Mouse (Mus musculus): Measurements from ENCODE around the gene Mad2l2. TPM values are rescaled to one million over a fixed set of nuclear protein-coding genes. Genes with fewer than 3 reads are reported as not detected.

Mad2l2 gene
- polyA plus RNA-seq, 2 experiments, result 55.9 to 66.0 TPM

- Histone ChIP-seq H3K9me3 (ENCODE audit: control insufficient read depth, low read length) (no peaks in the 10 kb centered on the region), H3K36me3 (ENCODE audit: control insufficient read depth, insufficient read depth, low read length) (peaks cover 18% of the 10 kb centered on the region; the same call in 1 of the 2 replicates), H3K9ac (ENCODE audit: low read depth, low read length, severe bottlenecking) (peak within 1 kb of the TSS; percentile 73), H3K27me3 (ENCODE audit: control insufficient read depth, insufficient read depth, low read length) (no peaks in the 10 kb centered on the region), H3K27ac (replicated peaks; ENCODE audit: low read depth, low read length) (0 out of 2 replicates have a peak within 1 kb of the TSS, but pooled peaks have one; percentile 20), H3K4me1 (ENCODE audit: control insufficient read depth, insufficient read depth, low read length) (peaks cover 16% of the 10 kb centered on the region; the same call in 1 of the 2 replicates), H3K4me3 (replicated peaks; ENCODE audit: low read length) (peak within 1 kb of the TSS; percentile 64), H3K4me2 (replicated peaks; ENCODE audit: low read depth, low read length, severe bottlenecking) (peak within 1 kb of the TSS; percentile 99)
- WGBS, result 1% methylated on average over 36 of the region's 67 CpGs
- 0 out of 2 replicates have a peak, but pooled peaks have one; percentile 54 for TF ChIP-seq POLR2A (IDR thresholded peaks at IDR 0.05; ENCODE audit: borderline replicate concordance, extremely low read depth, insufficient read depth, insufficient read length)
- DNase-seq (ENCODE audit: low spot score), result peak; percentile 76
- ATAC-seq (ENCODE audit: low FRiP score, low read depth), result peak; percentile 89
These were observed 21.3 kb downstream of the Mad2l2 start, which contains the start of gene Fbxo6 for GRCm38 (mm10) chr4:148151267-148152168. Gene Fbxo6, minus strand, starts transcription at chr4:148152140.

GRCm38 (mm10) chr4:148152547-148152946 is 22.4 kb downstream of the Mad2l2 start:
- Histone ChIP-seq H3K27me3 (ENCODE audit: control insufficient read depth, insufficient read depth, low read length) (no peaks in the 10 kb centered on the region), H3K4me2 (replicated peaks; ENCODE audit: low read depth, low read length, severe bottlenecking) (no peak overlapping the region), H3K27ac (replicated peaks; ENCODE audit: low read depth, low read length) (no peak overlapping the region), H3K9ac (ENCODE audit: low read depth, low read length, severe bottlenecking) (no peak overlapping the region), H3K4me3 (replicated peaks; ENCODE audit: low read length) (no peak overlapping the region), H3K36me3 (ENCODE audit: control insufficient read depth, insufficient read depth, low read length) (0 out of 2 replicates have a peak, but pooled peaks cover 20% of the 10 kb centered on the region), H3K4me1 (ENCODE audit: control insufficient read depth, insufficient read depth, low read length) (peaks cover 16% of the 10 kb centered on the region; the same call in 1 of the 2 replicates), H3K9me3 (ENCODE audit: control insufficient read depth, low read length) (no peaks in the 10 kb centered on the region)
- ATAC-seq (ENCODE audit: low FRiP score, low read depth) (no peak), DNase-seq (ENCODE audit: low spot score) (no peak)
- TF ChIP-seq POLR2A (IDR thresholded peaks at IDR 0.05; ENCODE audit: borderline replicate concordance, extremely low read depth, insufficient read depth, insufficient read length), result no peak
- WGBS, result 83% methylated on average over 5 of the region's 5 CpGs

DNA sequence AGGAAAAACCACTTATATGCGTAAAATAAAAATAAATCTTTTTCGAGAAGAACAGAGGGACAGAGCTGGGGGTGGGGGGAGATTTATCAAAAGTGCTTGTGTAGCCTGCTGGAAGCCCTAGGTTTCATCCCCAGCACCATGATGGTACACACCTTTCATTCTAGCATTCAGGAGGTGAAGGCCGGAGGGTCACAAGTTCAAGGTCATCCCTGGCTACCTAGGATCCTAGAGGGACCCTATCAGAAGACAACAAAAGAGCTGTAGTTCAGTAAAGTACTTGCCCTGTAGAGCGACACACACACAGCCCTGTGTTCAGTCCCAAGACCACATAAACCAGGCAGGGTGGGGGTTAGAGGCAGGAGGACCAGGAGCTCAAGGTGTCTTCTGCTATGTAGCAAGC is 23.8 kb downstream of the Mad2l2 start:
- ATAC-seq (ENCODE audit: low FRiP score, low read depth) (no peak), DNase-seq (ENCODE audit: low spot score) (no peak)
- H3K27ac ChIP-seq (replicated peaks; ENCODE audit: low read depth, low read length), result no peak overlapping the region
- peaks cover 24% of the 10 kb centered on the region for H3K4me1 ChIP-seq (ENCODE audit: control insufficient read depth, insufficient read depth, low read length)
- TF ChIP-seq POLR2A (IDR thresholded peaks at IDR 0.05; ENCODE audit: borderline replicate concordance, extremely low read depth, insufficient read depth, insufficient read length), result no peak
- H3K4me3 ChIP-seq (replicated peaks; ENCODE audit: low read length), result no peak overlapping the region
- 94% methylated on average over 4 of the region's 4 CpGs for WGBS
- no peak overlapping the region for H3K4me2 ChIP-seq (replicated peaks; ENCODE audit: low read depth, low read length, severe bottlenecking)
- 0 out of 2 replicates have a peak, but pooled peaks cover 20% of the 10 kb centered on the region for H3K36me3 ChIP-seq (ENCODE audit: control insufficient read depth, insufficient read depth, low read length)
- H3K9me3 ChIP-seq (ENCODE audit: control insufficient read depth, low read length), result no peaks in the 10 kb centered on the region
- H3K27me3 ChIP-seq (ENCODE audit: control insufficient read depth, insufficient read depth, low read length), result no peaks in the 10 kb centered on the region
- H3K9ac ChIP-seq (ENCODE audit: low read depth, low read length, severe bottlenecking), result no peak overlapping the region

DNA sequence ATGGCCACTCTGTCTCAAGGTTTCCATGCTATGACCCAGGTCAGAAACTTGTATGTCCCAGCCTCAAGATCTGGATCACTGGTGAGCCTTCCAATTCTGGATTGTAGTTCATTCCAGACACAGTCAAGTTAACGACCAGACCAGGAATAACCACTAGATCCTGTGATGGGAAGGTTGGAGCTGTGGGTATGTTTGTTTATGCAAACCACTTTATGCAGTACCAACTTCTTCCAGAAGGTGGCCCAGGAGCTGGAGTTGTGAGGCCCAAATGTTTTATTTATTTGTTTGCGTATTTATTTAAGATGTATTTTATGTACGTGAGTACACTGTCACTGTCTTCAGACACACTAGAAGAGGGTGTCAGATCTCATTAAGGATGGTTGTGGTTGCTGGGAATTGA is 24.8 kb downstream of the Mad2l2 start:
- 56% methylated on average over 3 of the region's 3 CpGs for WGBS
- Histone ChIP-seq H3K27ac (replicated peaks; ENCODE audit: low read depth, low read length) (no peak overlapping the region), H3K4me1 (ENCODE audit: control insufficient read depth, insufficient read depth, low read length) (peaks cover 23% of the 10 kb centered on the region), H3K4me2 (replicated peaks; ENCODE audit: low read depth, low read length, severe bottlenecking) (no peak overlapping the region), H3K36me3 (ENCODE audit: control insufficient read depth, insufficient read depth, low read length) (0 out of 2 replicates have a peak, but pooled peaks cover 20% of the 10 kb centered on the region), H3K4me3 (replicated peaks; ENCODE audit: low read length) (no peak overlapping the region), H3K9me3 (ENCODE audit: control insufficient read depth, low read length) (no peaks in the 10 kb centered on the region), H3K27me3 (ENCODE audit: control insufficient read depth, insufficient read depth, low read length) (no peaks in the 10 kb centered on the region), H3K9ac (ENCODE audit: low read depth, low read length, severe bottlenecking) (no peak overlapping the region)
- TF ChIP-seq POLR2A (IDR thresholded peaks at IDR 0.05; ENCODE audit: borderline replicate concordance, extremely low read depth, insufficient read depth, insufficient read length), result no peak
- ATAC-seq (ENCODE audit: low FRiP score, low read depth) (no peak), DNase-seq (ENCODE audit: low spot score) (no peak)
